Mouse (Mus musculus) large intestine, adult 2 months (tissue): ENCODE data around the gene Vmn1r84. TPM values are rescaled to one million over a fixed set of nuclear protein-coding genes. Genes with fewer than 3 reads are reported as not detected.

Source experiments
- DNase-seq: peaks from one replicate; pipeline ENCODE4 v3.0.0-alpha.2; 2012; ENCODE audit warnings: low read depth, low spot score
- WGBS: fragments of 180-500 bp; shearing (Covaris S2); methylation state at CpG from one replicate; pipeline ENCODE4 v1.1.7; 2018; 5-methylcytosine and 5-hydroxymethylcytosine counted together
- polyA plus RNA-seq: library from polyadenylated mRNA; depleted of rRNA; stranded (reverse); fragments of >200 nt; gene quantifications from 2 replicates; pipeline ENCODE4 v1.2.3, GENCODE M21; 2012; rRNA removed

Gene Vmn1r84
- polyA plus RNA-seq, result not detected in 2 replicates

GRCm38 (mm10) chr7:12369173-12369572 is at the start of gene Vmn1r84:
Gene Vmn1r84 (minus strand): TSS chr7:12369273.
- 60% methylated on average over 1 of the region's 1 CpGs for WGBS
- DNase-seq, result no peak

- DNase-seq, result no peak
- 86% methylated on average over 2 of the region's 2 CpGs for WGBS
Measured at GRCm38 (mm10) chr7:12329381-12329780, 39.7 kb downstream of the Vmn1r84 start, which contains the start of gene Vmn1r83. Gene Vmn1r83 (minus strand): TSS chr7:12329481.

Other genes starting within 250 kb of the Vmn1r84 start
- not detected in 2 replicates for gene Vmn1r78, start 219.0 kb downstream of the Vmn1r84 start, polyA plus RNA-seq
- not detected in 2 replicates for gene Vmn1r79, start 198.0 kb downstream of the Vmn1r84 start, polyA plus RNA-seq
- not detected in 2 replicates for gene Vmn1r80, start 180.0 kb downstream of the Vmn1r84 start, polyA plus RNA-seq
- gene Vmn1r81, start 101.0 kb downstream of the Vmn1r84 start, polyA plus RNA-seq, result not detected in 2 replicates
- gene Vmn1r82, start 68.8 kb downstream of the Vmn1r84 start, polyA plus RNA-seq, result not detected in 2 replicates
- gene Vmn1r83, start 39.8 kb downstream of the Vmn1r84 start, polyA plus RNA-seq, result not detected in 2 replicates
- 0.26 and 0.51 TPM in 2 replicates for gene Zfp551, start 53.5 kb upstream of the Vmn1r84 start, polyA plus RNA-seq
- gene Zfp606, start 109.0 kb upstream of the Vmn1r84 start, polyA plus RNA-seq, result 1.5 and 1.8 TPM in 2 replicates
- gene 2900092C05Rik, start 143.2 kb upstream of the Vmn1r84 start, polyA plus RNA-seq, result not detected in 2 replicates
- gene Vmn2r53, start 239.5 kb upstream of the Vmn1r84 start, polyA plus RNA-seq, result not detected in 2 replicates